Mouse (Mus musculus): Measurements from ENCODE around the gene Cx3cl1. TPM values are rescaled to one million over a fixed set of nuclear protein-coding genes. Genes with fewer than 3 reads are reported as not detected.

Cx3cl1 gene
- polyA plus RNA-seq, 1 experiment from 2014 or later, result 5.2 TPM

DNA sequence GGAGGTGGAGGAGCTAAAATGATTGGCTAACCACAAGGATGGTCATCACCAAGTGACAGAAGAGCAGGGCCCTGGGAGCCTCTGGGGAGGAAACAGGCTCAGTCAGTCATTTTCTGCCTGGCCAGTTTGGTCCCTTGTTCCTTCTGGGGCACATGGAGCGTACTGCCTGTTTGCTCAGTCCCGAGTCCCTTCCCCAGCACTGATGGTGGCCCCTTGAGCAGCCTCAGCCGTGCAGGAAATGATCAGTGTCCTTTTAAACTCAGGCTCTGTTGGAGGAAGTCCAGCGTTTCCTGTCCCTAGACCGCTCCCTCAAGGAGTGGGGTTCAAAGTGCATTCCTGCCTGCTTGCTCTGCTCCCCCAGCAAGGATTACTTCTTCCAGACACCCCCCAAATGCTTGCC is 6.7 kb downstream of the Cx3cl1 start:
- H3K4me2 ChIP-seq (ENCODE audit: low read depth, severe bottlenecking), result no peak overlapping the region
- DNase-seq (ENCODE audit: low spot score), result no peak
- no peak for ATAC-seq (ENCODE audit: insufficient number of reproducible peaks, low FRiP score, low TSS enrichment, low read depth)
- no peak overlapping the region for H3K4me3 ChIP-seq (ENCODE audit: low read depth, low read length)
- H3K27ac ChIP-seq (replicated peaks; ENCODE audit: low read depth, low read length), result no peak overlapping the region
- whole genome bisulfite sequencing, result 47% methylated on average over 5 of the region's 5 CpGs
- peaks cover 11% of the 10 kb centered on the region for H3K4me1 ChIP-seq (ENCODE audit: control insufficient read depth, insufficient read depth, low read length)
- H3K36me3 ChIP-seq (ENCODE audit: control insufficient read depth, insufficient read depth, low read length), result no peaks in the 10 kb centered on the region
- no peaks in the 10 kb centered on the region for H3K27me3 ChIP-seq (ENCODE audit: control insufficient read depth, insufficient read depth, low read length)
- H3K9ac ChIP-seq (ENCODE audit: low read length), result no peak overlapping the region
- no peaks in the 10 kb centered on the region for H3K9me3 ChIP-seq (ENCODE audit: control insufficient read depth, low read length)

DNA sequence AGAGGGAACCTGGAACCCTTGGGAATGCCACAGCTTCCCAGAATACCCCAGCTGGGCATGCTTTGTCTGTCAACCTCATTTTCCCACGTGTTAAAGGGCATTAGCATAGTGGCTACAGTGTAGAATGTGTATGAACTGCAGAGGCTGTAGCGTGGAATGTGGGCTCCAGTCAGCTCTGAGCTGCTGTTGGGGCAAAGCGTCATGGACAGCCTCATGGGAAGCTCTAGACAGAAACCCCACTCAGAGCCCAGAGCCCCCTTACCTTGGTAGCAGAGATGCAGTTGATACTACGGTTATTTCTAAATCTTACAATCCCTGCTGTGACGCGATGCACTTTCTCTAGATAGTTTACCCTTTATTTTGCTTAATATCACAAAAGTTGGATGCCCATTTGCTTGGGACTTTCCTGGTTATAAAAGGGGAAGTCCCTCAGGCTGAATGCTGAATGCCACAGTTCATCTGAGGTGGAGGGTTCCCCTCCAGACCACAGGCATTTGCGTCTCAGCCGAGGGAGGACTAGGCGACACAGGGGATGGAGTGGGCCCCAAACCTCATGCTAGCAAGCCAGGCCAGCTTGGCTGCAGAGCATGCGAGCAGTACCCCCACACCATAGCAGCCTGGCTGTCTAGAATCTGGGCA is 7.2 kb downstream of the Cx3cl1 start:
- Histone ChIP-seq H3K27ac (replicated peaks; ENCODE audit: low read depth, low read length) (no peak overlapping the region), H3K4me3 (ENCODE audit: low read depth, low read length) (no peak overlapping the region), H3K4me1 (ENCODE audit: control insufficient read depth, insufficient read depth, low read length) (peaks cover 8% of the 10 kb centered on the region; the same call in 1 of the 2 replicates), H3K4me2 (ENCODE audit: low read depth, severe bottlenecking) (no peak overlapping the region), H3K9ac (ENCODE audit: low read length) (no peak overlapping the region), H3K9me3 (ENCODE audit: control insufficient read depth, low read length) (no peaks in the 10 kb centered on the region), H3K27me3 (ENCODE audit: control insufficient read depth, insufficient read depth, low read length) (no peaks in the 10 kb centered on the region), H3K36me3 (ENCODE audit: control insufficient read depth, insufficient read depth, low read length) (no peaks in the 10 kb centered on the region)
- DNase-seq (ENCODE audit: low spot score) (no peak), ATAC-seq (ENCODE audit: insufficient number of reproducible peaks, low FRiP score, low TSS enrichment, low read depth) (no peak)
- 83% methylated on average over 10 of the region's 10 CpGs for WGBS

DNA sequence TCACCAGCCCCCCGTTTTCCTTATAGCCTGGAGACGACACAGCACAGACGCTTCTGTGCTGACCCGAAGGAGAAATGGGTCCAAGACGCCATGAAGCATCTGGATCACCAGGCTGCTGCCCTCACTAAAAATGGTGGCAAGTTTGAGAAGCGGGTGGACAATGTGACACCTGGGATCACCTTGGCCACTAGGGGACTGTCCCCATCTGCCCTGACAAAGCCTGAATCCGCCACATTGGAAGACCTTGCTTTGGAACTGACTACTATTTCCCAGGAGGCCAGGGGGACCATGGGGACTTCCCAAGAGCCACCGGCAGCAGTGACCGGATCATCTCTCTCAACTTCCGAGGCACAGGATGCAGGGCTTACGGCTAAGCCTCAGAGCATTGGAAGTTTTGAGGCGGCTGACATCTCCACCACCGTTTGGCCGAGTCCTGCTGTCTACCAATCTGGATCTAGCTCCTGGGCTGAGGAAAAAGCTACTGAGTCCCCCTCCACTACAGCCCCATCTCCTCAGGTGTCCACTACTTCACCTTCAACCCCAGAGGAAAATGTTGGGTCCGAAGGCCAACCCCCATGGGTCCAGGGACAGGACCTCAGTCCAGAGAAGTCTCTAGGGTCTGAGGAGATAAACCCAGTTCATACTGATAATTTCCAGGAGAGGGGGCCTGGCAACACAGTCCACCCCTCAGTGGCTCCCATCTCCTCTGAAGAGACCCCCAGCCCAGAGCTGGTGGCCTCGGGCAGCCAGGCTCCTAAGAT is 7.9 kb downstream of the Cx3cl1 start:
- Histone ChIP-seq H3K9ac (ENCODE audit: low read length) (no peak overlapping the region), H3K4me3 (ENCODE audit: low read depth, low read length) (no peak overlapping the region), H3K4me2 (ENCODE audit: low read depth, severe bottlenecking) (no peak overlapping the region), H3K36me3 (ENCODE audit: control insufficient read depth, insufficient read depth, low read length) (no peaks in the 10 kb centered on the region), H3K27me3 (ENCODE audit: control insufficient read depth, insufficient read depth, low read length) (no peaks in the 10 kb centered on the region), H3K27ac (replicated peaks; ENCODE audit: low read depth, low read length) (no peak overlapping the region), H3K9me3 (ENCODE audit: control insufficient read depth, low read length) (no peaks in the 10 kb centered on the region), H3K4me1 (ENCODE audit: control insufficient read depth, insufficient read depth, low read length) (peaks cover 8% of the 10 kb centered on the region; the same call in 1 of the 2 replicates)
- DNase-seq (ENCODE audit: low spot score), result no peak
- whole genome bisulfite sequencing, result 91% methylated on average over 16 of the region's 16 CpGs
- ATAC-seq (ENCODE audit: insufficient number of reproducible peaks, low FRiP score, low TSS enrichment, low read depth), result no peak; the same call in 1 of the 2 replicates

DNA sequence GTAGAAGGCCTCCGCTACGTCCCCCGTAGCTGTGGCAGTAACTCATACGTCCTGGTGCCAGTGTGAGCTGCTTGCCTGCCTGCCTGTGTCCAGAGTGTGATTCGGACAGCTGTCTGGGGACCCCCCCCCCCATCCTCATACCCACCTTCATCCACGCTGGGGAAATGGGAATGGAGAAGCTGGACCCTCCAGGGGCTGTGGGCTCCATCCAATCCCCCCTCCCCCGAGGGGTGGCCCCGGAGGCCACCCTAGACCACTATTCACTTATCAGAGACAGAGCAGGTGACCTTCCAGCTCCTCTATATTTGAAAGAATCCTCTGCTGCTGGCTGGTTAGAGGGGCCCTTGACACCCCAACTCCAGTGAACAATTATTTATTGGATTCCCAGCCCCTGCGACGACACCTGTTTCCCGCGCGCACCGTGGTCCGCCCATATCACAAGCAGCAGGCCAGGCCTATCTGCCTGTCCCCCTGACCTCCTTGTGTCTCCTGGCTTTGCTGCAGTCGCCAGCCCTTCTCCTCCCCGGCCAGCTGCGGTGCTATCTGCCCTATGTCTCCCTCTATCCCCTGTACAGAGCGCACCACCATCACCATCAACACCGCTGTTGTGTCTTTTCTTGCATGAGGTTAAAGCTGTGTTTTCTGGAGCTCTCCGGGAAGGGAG is 8.8 kb downstream of the Cx3cl1 start:
- DNase-seq (ENCODE audit: low spot score) (no peak), ATAC-seq (ENCODE audit: insufficient number of reproducible peaks, low FRiP score, low TSS enrichment, low read depth) (no peak)
- Histone ChIP-seq H3K4me1 (ENCODE audit: control insufficient read depth, insufficient read depth, low read length) (peaks cover 8% of the 10 kb centered on the region; the same call in 1 of the 2 replicates), H3K4me2 (ENCODE audit: low read depth, severe bottlenecking) (no peak overlapping the region), H3K4me3 (ENCODE audit: low read depth, low read length) (no peak overlapping the region), H3K36me3 (ENCODE audit: control insufficient read depth, insufficient read depth, low read length) (no peaks in the 10 kb centered on the region), H3K9ac (ENCODE audit: low read length) (no peak overlapping the region), H3K27ac (replicated peaks; ENCODE audit: low read depth, low read length) (no peak overlapping the region), H3K27me3 (ENCODE audit: control insufficient read depth, insufficient read depth, low read length) (no peaks in the 10 kb centered on the region), H3K9me3 (ENCODE audit: control insufficient read depth, low read length) (no peaks in the 10 kb centered on the region)
- WGBS, result 74% methylated on average over 21 of the region's 21 CpGs

DNA sequence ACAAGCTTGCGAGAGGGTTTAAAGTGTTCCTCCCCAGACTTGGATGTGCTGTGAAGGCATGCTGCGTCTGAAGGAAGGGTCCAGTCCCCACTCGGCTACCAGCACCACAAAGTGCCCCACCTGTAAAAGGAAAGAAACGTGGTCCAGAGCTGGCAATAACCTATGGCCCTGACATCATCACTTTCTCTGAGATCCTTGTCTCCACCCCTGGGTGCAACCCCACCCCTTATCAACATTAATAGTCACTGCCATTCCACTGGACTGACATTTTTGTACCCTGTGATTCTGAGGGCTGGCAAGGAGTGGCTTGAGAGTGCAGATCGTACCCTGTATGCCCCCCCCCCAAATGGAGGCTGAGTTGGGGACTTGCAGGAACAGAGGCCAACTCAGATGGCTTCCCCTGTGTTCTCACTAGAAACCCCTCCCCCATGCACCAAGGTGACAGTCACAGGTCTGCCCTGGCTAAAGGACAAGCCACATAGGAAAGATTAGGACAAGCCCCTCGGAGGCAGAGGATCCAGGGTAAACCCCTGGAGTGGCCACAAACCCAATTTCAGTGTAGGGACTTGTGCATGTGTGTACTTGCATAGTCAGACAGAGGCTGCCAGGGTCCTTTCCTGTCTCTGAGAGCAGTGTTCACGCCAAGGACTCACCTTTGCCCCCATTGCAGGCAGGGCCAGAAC is 9.5 kb downstream of the Cx3cl1 start:
- ATAC-seq (ENCODE audit: insufficient number of reproducible peaks, low FRiP score, low TSS enrichment, low read depth) (no peak), DNase-seq (ENCODE audit: low spot score) (no peak)
- no peaks in the 10 kb centered on the region for H3K27me3 ChIP-seq (ENCODE audit: control insufficient read depth, insufficient read depth, low read length)
- H3K36me3 ChIP-seq (ENCODE audit: control insufficient read depth, insufficient read depth, low read length), result no peaks in the 10 kb centered on the region
- no peak overlapping the region for H3K4me3 ChIP-seq (ENCODE audit: low read depth, low read length)
- no peaks in the 10 kb centered on the region for H3K9me3 ChIP-seq (ENCODE audit: control insufficient read depth, low read length)
- WGBS, result 62% methylated on average over 7 of the region's 7 CpGs
- no peak overlapping the region for H3K27ac ChIP-seq (replicated peaks; ENCODE audit: low read depth, low read length)
- no peak overlapping the region for H3K9ac ChIP-seq (ENCODE audit: low read length)
- H3K4me1 ChIP-seq (ENCODE audit: control insufficient read depth, insufficient read depth, low read length), result peaks cover 8% of the 10 kb centered on the region; the same call in 1 of the 2 replicates
- no peak overlapping the region for H3K4me2 ChIP-seq (ENCODE audit: low read depth, severe bottlenecking)

DNA sequence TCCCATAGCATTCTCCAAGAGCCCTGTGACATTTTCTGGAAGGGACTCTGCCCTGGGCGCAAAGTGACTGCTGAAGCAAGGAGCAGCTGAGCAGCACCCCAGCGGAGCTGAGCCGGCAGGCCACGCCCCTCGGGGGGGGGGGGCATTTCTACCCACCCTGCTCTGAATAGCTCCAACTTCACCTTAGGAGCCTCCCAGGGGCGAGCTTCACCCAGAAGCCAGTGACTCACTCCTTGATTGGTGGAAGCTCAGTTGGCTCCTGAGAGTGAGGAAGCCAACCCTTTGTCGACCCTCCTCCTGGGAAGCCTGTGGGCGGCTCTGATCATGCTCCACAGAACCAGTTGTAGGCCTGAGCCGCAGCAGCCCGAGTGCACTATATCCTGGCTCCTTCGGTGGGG is 10.0 kb downstream of the Cx3cl1 start:
- Histone ChIP-seq H3K27me3 (ENCODE audit: control insufficient read depth, insufficient read depth, low read length) (no peaks in the 10 kb centered on the region), H3K4me3 (ENCODE audit: low read depth, low read length) (no peak overlapping the region), H3K9me3 (ENCODE audit: control insufficient read depth, low read length) (no peaks in the 10 kb centered on the region), H3K9ac (ENCODE audit: low read length) (no peak overlapping the region), H3K4me1 (ENCODE audit: control insufficient read depth, insufficient read depth, low read length) (peaks cover 8% of the 10 kb centered on the region; the same call in 1 of the 2 replicates), H3K4me2 (ENCODE audit: low read depth, severe bottlenecking) (no peak overlapping the region), H3K36me3 (ENCODE audit: control insufficient read depth, insufficient read depth, low read length) (no peaks in the 10 kb centered on the region), H3K27ac (replicated peaks; ENCODE audit: low read depth, low read length) (no peak overlapping the region)
- DNase-seq (ENCODE audit: low spot score) (peak; percentile 32), ATAC-seq (ENCODE audit: insufficient number of reproducible peaks, low FRiP score, low TSS enrichment, low read depth) (no peak)
- 8% methylated on average over 11 of the region's 11 CpGs for WGBS

DNA sequence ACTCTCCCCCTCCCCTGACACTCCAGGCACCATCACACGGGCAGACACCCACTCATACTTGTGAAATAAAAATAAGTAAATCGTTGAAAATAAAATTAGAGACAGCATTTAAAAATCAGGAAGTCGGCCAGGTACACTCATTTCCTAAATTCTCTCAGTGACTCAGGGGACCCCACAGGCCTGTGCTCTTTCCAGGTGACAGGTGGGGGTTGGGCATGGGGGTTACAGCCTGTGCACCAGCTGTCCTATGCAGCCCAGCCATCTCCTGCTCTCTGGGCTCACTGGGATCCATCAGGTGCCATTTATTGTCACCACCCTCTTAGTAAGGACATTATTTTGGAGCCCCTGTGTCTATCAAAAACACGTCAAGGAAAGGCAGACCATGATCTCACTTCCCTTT is 12.1 kb downstream of the Cx3cl1 start:
- no peak overlapping the region for H3K9ac ChIP-seq (ENCODE audit: low read length)
- WGBS, result 81% methylated on average over 4 of the region's 4 CpGs
- no peaks in the 10 kb centered on the region for H3K9me3 ChIP-seq (ENCODE audit: control insufficient read depth, low read length)
- H3K36me3 ChIP-seq (ENCODE audit: control insufficient read depth, insufficient read depth, low read length), result no peaks in the 10 kb centered on the region
- H3K4me2 ChIP-seq (ENCODE audit: low read depth, severe bottlenecking), result no peak overlapping the region
- no peak overlapping the region for H3K4me3 ChIP-seq (ENCODE audit: low read depth, low read length)
- no peak overlapping the region for H3K27ac ChIP-seq (replicated peaks; ENCODE audit: low read depth, low read length)
- H3K4me1 ChIP-seq (ENCODE audit: control insufficient read depth, insufficient read depth, low read length), result peaks cover 8% of the 10 kb centered on the region; the same call in 1 of the 2 replicates
- no peaks in the 10 kb centered on the region for H3K27me3 ChIP-seq (ENCODE audit: control insufficient read depth, insufficient read depth, low read length)
- ATAC-seq (ENCODE audit: insufficient number of reproducible peaks, low FRiP score, low TSS enrichment, low read depth), result no peak
- DNase-seq (ENCODE audit: low spot score), result no peak

All from limb, embryonic 11.5 days (tissue).